Mouse (Mus musculus): Measurements from ENCODE around the gene Napsa.

The Napsa gene

GRCm38 (mm10) chr7:44623714-44624542, 51.7 kb downstream of the Napsa start:
- DNase-seq (ENCODE audit: extremely low read depth, insufficient read length, low spot score) = no peak

GRCm38 (mm10) chr7:44624543-44624826, 52.3 kb downstream of the Napsa start:
- DNase-seq (ENCODE audit: extremely low read depth, insufficient read length, low spot score) = no peak

GRCm38 (mm10) chr7:44624828-44625227, 52.6 kb downstream of the Napsa start:
- no peak for DNase-seq (ENCODE audit: extremely low read depth, insufficient read length, low spot score)

GRCm38 (mm10) chr7:44625241-44626067, 53.3 kb downstream of the Napsa start:
- no peak for DNase-seq (ENCODE audit: extremely low read depth, insufficient read length, low spot score)

- no peak for DNase-seq (ENCODE audit: extremely low read depth, insufficient read length, low spot score)
Observed at GRCm38 (mm10) chr7:44626068-44626385, 53.8 kb downstream of the Napsa start.

GRCm38 (mm10) chr7:44626966-44627365, 54.8 kb downstream of the Napsa start:
- no peak for DNase-seq (ENCODE audit: extremely low read depth, insufficient read length, low spot score)

GRCm38 (mm10) chr7:44628402-44629034, 56.3 kb downstream of the Napsa start:
- no peak for DNase-seq (ENCODE audit: extremely low read depth, insufficient read length, low spot score)

GRCm38 (mm10) chr7:44630437-44630836, 58.3 kb downstream of the Napsa start:
- DNase-seq (ENCODE audit: extremely low read depth, insufficient read length, low spot score) = no peak

GRCm38 (mm10) chr7:44632676-44633075, 60.5 kb downstream of the Napsa start:
- DNase-seq (ENCODE audit: extremely low read depth, insufficient read length, low spot score) = no peak

GRCm38 (mm10) chr7:44633407-44633806, 61.2 kb downstream of the Napsa start:
- no peak for DNase-seq (ENCODE audit: extremely low read depth, insufficient read length, low spot score)

Data from 3134 (cell line).